Mouse (Mus musculus) neural tube, embryonic 13.5 days (tissue): ENCODE results near the gene Gjc1. TPM values are rescaled to one million over a fixed set of nuclear protein-coding genes. Genes with fewer than 3 reads are reported as not detected.

Experiments used
- ATAC-seq: fragments of 200-750 bp; cut with Nextera tagmentation; 2 replicates; pipeline ENCODE4 v1.8.0; 2017; ENCODE audit warnings: low read depth, mild to moderate bottlenecking, moderate TSS enrichment, moderate library complexity
- H3K27ac ChIP-seq: fragments of 300-500 bp; sonication (generic); replicated peaks from 2 replicates; pipeline ENCODE4 v1.5.1; 2015; ENCODE audit warnings: moderate library complexity, mild to moderate bottlenecking, inconsistent platforms
- H3K27me3 ChIP-seq: fragments of 300-500 bp; sonication (generic); 2 replicates; pipeline ENCODE4 v1.6.1; 2015; ENCODE audit warnings: mild to moderate bottlenecking, inconsistent platforms
- H3K36me3 ChIP-seq: fragments of 300-500 bp; sonication (generic); 2 replicates; pipeline ENCODE4 v1.6.1; 2015; ENCODE audit warnings: mild to moderate bottlenecking, inconsistent platforms
- H3K4me1 ChIP-seq: fragments of 300-500 bp; sonication (generic); replicated peaks from 2 replicates; pipeline ENCODE4 v1.6.1; 2015; ENCODE audit warnings: inconsistent platforms
- H3K4me2 ChIP-seq: fragments of 300-500 bp; sonication (generic); 2 replicates; pipeline ENCODE4 v1.6.1; 2015; ENCODE audit warnings: inconsistent platforms, mild to moderate bottlenecking, moderate library complexity
- H3K4me3 ChIP-seq: fragments of 300-500 bp; sonication (generic); 2 replicates; pipeline ENCODE4 v1.5.1; 2015; ENCODE audit warnings: mild to moderate bottlenecking, inconsistent platforms
- H3K9ac ChIP-seq: fragments of 300-500 bp; sonication (generic); 2 replicates; pipeline ENCODE4 v1.6.1; 2015; ENCODE audit warnings: moderate library complexity, mild to moderate bottlenecking, inconsistent platforms
- H3K9me3 ChIP-seq: fragments of 300-500 bp; sonication (generic); 2 replicates; pipeline ENCODE4 v1.6.1; 2016; ENCODE audit warnings: inconsistent platforms
- WGBS: fragments of 180-500 bp; shearing (Covaris S2); methylation state at CpG from one replicate; pipeline ENCODE4 v1.1.7; 2015; 5-methylcytosine and 5-hydroxymethylcytosine counted together
- polyA plus RNA-seq: library from polyadenylated mRNA; unstranded; fragments of >200 nt; fragmentation: Nextera tagmentation; extraction: Ambion mirVana; gene quantifications from 2 replicates; pipeline ENCODE4 v1.2.1, GENCODE M21; 2015

The Gjc1 gene
- polyA plus RNA-seq: 38.2 and 40.5 TPM in 2 replicates

DNA sequence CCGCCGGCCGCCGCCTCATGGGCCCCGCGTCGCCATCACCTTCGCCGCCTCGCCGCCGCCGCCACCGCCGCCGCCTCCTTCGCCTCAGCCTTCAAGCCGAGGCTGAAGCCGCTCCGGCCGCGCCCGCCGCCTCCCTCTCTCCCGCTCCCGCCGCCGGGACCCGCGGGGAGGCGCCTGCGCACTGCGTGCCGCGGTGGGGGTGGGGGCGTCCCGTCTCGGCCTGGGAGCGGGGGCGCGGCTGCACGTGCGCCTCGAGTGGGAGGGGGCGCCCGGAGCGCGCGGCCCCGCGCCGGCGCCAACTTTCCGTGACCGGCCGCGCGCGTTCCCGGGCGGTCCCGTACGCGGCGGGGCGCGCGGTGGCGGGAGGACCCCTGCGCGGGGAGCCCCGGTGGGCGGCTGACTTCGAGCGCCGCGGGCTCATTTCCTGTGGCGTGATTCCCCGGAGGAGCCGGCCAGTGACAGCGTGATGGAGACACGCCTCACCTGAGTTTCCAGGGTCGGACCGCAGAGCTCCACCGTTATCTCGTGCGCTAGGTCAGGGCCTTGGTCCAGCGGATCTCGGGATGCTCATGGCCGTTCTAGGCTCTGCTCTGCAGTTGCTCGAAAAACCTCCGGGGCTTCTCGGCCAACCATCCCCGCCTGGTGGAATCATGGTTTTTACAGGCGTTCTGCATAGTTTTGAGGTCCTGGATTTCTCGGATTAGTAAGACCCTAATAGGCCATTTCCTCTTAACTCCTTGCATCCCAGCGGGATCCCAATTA lies at the start of gene Gjc1:
Gene Gjc1 (minus strand): TSS at position 680 of the 762 bp plus-strand sequence.
- Histone ChIP-seq H3K4me2 (peak within 1 kb of the TSS; percentile 86), H3K27me3 (peaks cover 12% of the 10 kb centered on the region), H3K4me3 (peak within 1 kb of the TSS; percentile 70), H3K4me1 (peaks cover 36% of the 10 kb centered on the region), H3K27ac (peak within 1 kb of the TSS; percentile 94), H3K9me3 (no peaks in the 10 kb centered on the region), H3K9ac (peak within 1 kb of the TSS; percentile 91), H3K36me3 (no peaks in the 10 kb centered on the region)
- under 1% methylated on average over 53 of the region's 97 CpGs for WGBS
- peak; percentile 90 for ATAC-seq

DNA sequence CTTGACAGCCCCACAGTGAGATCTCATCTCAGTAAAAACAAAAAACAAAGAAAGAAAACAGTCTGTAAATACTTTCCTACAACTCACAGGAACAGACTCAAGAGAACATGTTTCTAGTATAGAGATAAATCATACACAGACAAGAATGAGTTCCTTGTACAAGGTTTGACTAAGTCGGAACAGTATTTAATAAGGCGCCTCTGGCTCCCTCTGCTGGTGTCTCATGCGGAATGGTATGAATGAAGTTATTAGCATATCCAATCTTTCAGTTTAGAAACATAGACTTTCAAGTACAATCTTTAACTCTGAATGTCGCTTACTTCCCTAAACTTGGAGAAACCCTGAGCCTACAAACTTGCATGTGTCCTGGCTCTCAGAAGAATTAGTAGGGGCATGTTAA lies 44.8 kb upstream of the Gjc1 start:
- Histone ChIP-seq H3K4me1 (no peaks in the 10 kb centered on the region), H3K4me2 (no peak overlapping the region), H3K27ac (no peak overlapping the region), H3K27me3 (no peaks in the 10 kb centered on the region), H3K9me3 (no peaks in the 10 kb centered on the region), H3K4me3 (no peak overlapping the region), H3K9ac (no peak overlapping the region), H3K36me3 (peaks cover 91% of the 10 kb centered on the region)
- no peak for ATAC-seq
- 49% methylated on average over 4 of the region's 4 CpGs for WGBS

DNA sequence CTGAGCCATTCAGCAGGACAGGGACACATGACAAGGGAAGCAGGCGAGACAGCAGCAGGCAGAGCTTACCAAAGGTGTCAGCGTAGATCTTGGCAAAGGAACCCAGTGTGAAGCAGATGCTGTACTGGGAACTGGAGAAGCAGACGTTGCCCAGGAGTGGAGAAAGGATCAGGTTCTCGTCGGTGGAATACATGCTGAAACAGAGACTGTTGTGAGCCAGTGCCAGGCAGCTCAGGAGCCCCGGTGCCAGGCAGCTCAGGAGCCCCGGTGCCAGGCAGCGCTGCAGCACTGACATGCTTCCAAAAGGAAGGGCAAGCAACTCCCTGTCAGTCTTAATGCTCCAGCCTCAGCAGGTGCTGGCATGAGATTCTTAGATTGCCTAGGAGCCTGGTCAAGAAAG lies 40.4 kb upstream of the Gjc1 start:
- 86% methylated on average over 8 of the region's 8 CpGs for WGBS
- H3K4me3 ChIP-seq: no peak overlapping the region
- ATAC-seq: no peak
- no peak overlapping the region for H3K27ac ChIP-seq
- H3K27me3 ChIP-seq: no peaks in the 10 kb centered on the region
- H3K4me1 ChIP-seq: no peaks in the 10 kb centered on the region
- H3K36me3 ChIP-seq: peaks cover 92% of the 10 kb centered on the region
- no peaks in the 10 kb centered on the region for H3K9me3 ChIP-seq
- H3K4me2 ChIP-seq: no peak overlapping the region
- H3K9ac ChIP-seq: no peak overlapping the region

DNA sequence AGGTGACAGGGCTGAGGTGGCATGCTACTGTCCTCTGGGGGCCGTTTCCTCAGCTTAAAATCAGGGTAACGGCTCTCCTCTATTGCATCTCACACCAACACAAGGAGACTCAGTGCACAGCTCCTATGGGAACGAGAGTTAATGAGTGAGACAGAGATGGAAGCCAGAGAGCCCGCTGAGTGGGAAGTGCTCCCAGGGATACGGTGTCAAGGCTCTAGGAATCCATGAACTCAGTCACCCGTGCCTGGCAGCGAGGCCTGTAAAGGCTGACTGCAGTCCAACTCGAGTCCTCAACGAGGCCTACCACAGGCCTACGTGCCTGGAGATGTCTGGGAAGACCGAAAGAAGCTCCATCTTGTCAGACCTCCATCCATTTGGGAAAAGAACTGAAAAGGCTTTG lies 39.5 kb upstream of the Gjc1 start:
- Histone ChIP-seq H3K4me1 (no peaks in the 10 kb centered on the region), H3K9ac (no peak overlapping the region), H3K27ac (no peak overlapping the region), H3K9me3 (no peaks in the 10 kb centered on the region), H3K27me3 (no peaks in the 10 kb centered on the region), H3K36me3 (peaks cover 98% of the 10 kb centered on the region), H3K4me3 (no peak overlapping the region), H3K4me2 (no peak overlapping the region)
- ATAC-seq: no peak
- WGBS: 88% methylated on average over 11 of the region's 11 CpGs

DNA sequence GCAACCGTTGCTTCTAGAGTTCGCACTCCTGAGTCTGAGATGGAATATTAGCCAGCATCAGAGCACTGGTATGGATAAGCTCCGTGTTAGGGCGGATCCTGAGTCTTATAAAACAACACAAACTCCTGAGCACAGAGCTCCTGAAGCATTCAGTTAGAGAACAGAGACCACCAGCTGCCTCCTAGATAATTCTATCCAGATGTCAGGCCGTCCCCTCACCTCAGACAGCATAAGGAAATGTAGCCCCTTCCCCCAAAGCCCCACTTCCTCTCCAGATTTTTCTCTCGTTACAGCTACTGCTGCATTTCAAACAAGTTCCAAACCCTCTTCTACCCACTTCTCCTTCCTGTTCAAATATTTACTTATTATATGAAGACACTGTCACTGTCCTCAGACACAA lies 36.4 kb upstream of the Gjc1 start:
- Histone ChIP-seq H3K27ac (no peak overlapping the region), H3K27me3 (no peaks in the 10 kb centered on the region), H3K9me3 (no peaks in the 10 kb centered on the region), H3K36me3 (peaks cover 98% of the 10 kb centered on the region), H3K4me3 (no peak overlapping the region), H3K4me1 (no peaks in the 10 kb centered on the region), H3K4me2 (no peak overlapping the region), H3K9ac (no peak overlapping the region)
- no peak for ATAC-seq
- 85% methylated on average over 6 of the region's 6 CpGs for WGBS

DNA sequence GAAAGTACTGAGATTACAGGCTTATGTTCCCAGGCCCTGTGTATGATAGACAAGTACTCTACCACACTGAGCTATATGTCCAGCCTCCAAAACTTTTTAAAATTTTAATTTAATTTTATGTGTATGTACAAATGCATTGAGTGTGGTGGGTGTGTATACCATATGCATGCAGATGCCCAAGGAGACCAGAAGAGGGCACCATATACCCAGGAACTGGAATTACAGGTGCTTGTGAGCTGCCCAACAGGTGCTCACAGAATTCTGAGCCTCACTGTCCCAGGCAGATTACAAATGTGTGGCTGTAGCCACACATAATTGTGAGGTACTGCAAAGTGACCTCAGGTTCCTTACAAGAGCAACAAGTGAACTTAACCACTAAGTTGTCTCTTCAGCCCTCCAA lies 34.3 kb upstream of the Gjc1 start:
- no peak for ATAC-seq
- Histone ChIP-seq H3K4me2 (no peak overlapping the region), H3K36me3 (peaks cover 98% of the 10 kb centered on the region), H3K27ac (no peak overlapping the region), H3K9me3 (no peaks in the 10 kb centered on the region), H3K27me3 (no peaks in the 10 kb centered on the region), H3K4me1 (no peaks in the 10 kb centered on the region), H3K9ac (no peak overlapping the region), H3K4me3 (no peak overlapping the region)

DNA sequence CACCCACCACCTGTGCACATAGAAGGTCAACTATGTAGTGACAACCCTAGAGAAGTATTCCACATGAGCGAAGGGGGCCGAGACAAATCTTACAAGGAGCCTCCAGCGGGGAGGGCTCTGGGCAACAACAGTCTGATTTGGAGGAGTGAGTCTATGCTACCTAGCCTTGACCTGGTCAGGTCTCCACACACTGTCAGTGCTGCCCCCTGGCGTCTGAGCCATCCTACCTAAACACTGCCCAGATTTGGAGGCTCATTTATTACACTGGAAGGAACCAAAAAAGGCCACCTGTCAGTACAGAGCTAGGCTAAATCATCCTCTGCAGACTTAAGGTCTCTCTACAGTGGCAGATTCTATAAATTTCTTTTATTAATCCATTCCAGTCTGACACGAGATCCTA lies 32.4 kb upstream of the Gjc1 start:
- WGBS: 69% methylated on average over 5 of the region's 5 CpGs
- ATAC-seq: no peak

DNA sequence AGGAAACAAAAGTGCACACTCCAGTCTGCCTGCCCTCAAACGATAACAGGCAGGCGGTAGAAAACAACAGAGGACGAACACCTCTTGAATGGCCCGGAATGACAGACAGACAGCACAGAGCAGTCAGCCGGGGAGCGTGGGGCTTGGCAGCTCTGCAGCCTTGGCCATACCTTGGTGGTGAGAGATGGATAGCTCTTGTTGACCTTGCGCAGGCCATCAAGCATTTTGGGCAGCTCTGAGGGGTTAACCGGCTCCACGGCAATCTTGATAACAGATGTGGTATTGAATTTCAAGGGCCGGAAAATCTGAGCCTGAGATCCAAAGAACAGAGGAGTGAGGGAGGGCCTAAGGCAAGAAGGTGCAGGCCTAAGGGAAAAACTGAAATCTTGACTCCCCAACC lies 26.4 kb upstream of the Gjc1 start:
- no peak overlapping the region for H3K27ac ChIP-seq
- no peaks in the 10 kb centered on the region for H3K27me3 ChIP-seq
- WGBS: 94% methylated on average over 10 of the region's 10 CpGs
- no peak for ATAC-seq
- H3K36me3 ChIP-seq: peaks cover 100% of the 10 kb centered on the region
- H3K4me1 ChIP-seq: no peaks in the 10 kb centered on the region
- no peaks in the 10 kb centered on the region for H3K9me3 ChIP-seq
- no peak overlapping the region for H3K4me3 ChIP-seq
- no peak overlapping the region for H3K9ac ChIP-seq
- H3K4me2 ChIP-seq: no peak overlapping the region

More for the DNA sequence above, 32.4 kb upstream of the Gjc1 start:
- H3K27ac ChIP-seq: no peak overlapping the region
- H3K27me3 ChIP-seq: no peaks in the 10 kb centered on the region
- H3K4me1 ChIP-seq: no peaks in the 10 kb centered on the region
- no peak overlapping the region for H3K4me3 ChIP-seq
- H3K4me2 ChIP-seq: no peak overlapping the region
- H3K9me3 ChIP-seq: no peaks in the 10 kb centered on the region
- H3K36me3 ChIP-seq: peaks cover 98% of the 10 kb centered on the region
- H3K9ac ChIP-seq: no peak overlapping the region

DNA sequence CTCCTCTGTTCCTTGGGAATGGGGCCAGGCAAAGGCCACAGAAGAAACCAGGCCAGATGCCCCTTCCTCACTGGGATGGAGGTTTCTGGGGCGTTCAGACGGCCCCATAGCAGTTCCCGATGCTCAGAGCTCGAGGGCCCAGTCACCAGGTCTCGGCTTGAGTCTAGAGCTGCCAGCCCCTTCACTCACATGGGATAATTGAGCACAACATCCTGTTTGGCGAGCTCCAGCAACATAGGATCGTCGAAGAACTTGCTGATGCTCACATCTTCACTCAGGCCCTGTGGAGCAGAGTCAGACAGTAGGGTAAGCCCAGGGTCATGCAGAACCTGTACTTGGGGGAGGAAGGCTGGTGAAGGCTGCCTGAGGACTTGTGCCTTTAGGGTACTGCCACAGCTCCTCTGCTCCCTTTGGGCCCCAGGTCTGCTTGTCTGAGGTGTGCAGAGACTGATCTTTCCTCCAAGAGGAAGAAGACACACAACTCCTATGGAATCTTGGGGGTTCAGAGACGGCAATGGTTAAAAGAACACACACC lies 19.2 kb upstream of the Gjc1 start:
- Histone ChIP-seq H3K27me3 (no peaks in the 10 kb centered on the region), H3K4me2 (no peak overlapping the region), H3K4me3 (no peak overlapping the region), H3K9ac (no peak overlapping the region), H3K9me3 (no peaks in the 10 kb centered on the region), H3K36me3 (peaks cover 76% of the 10 kb centered on the region), H3K4me1 (0 out of 2 replicates have a peak, but pooled peaks cover 4% of the 10 kb centered on the region), H3K27ac (0 out of 2 replicates have a peak overlapping the region, but pooled peaks have one; percentile 23)
- 88% methylated on average over 9 of the region's 9 CpGs for WGBS
- no peak for ATAC-seq

DNA sequence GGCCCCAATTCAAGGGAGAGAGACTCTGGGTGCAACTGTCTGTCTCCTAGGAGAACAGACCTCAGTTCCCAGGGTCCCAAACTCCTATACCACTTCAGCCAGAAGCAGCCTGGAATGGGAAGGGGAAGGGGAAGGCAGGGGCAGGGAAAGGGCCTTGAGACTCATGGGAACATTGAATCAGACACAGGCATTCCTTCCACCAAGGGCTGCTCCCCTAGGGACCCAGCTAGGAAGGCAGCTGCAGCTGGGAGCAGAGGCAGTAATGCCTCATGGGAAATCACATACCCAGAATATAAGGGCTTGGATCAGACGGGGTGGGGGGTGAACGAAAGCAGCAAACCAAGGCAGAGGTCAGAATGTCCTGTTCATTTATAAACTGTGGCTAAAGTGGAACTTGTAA lies 18.6 kb upstream of the Gjc1 start:
- whole genome bisulfite sequencing: 89% methylated on average over 2 of the region's 2 CpGs
- H3K9ac ChIP-seq: no peak overlapping the region
- ATAC-seq: no peak
- no peaks in the 10 kb centered on the region for H3K27me3 ChIP-seq
- H3K4me1 ChIP-seq: 0 out of 2 replicates have a peak, but pooled peaks cover 4% of the 10 kb centered on the region
- H3K9me3 ChIP-seq: no peaks in the 10 kb centered on the region
- H3K27ac ChIP-seq: no peak overlapping the region
- H3K36me3 ChIP-seq: peaks cover 70% of the 10 kb centered on the region
- H3K4me2 ChIP-seq: no peak overlapping the region
- no peak overlapping the region for H3K4me3 ChIP-seq

DNA sequence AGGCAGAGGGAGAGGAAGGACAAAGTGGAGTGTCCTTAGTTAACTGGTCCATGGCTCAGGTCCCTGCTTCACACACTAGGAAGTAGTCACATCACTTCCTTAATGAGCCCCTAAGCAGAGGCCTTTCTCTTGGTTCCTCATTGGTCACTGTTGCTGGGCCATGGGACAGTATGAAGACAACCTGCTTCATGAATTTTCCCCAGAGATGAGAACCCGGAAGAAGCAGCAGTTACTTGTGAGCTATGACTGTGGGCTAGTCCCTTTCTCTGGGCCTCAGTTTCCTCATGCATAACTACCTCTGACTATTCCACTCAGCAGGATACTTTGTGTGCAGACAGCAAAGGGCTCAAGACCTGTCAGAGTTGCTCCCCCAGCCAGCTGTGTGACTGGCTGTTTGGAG lies 17.9 kb upstream of the Gjc1 start:
- no peak for ATAC-seq
- no peak overlapping the region for H3K27ac ChIP-seq
- peaks cover 63% of the 10 kb centered on the region for H3K36me3 ChIP-seq
- H3K4me2 ChIP-seq: no peak overlapping the region
- WGBS: 86% methylated on average over 1 of the region's 1 CpGs
- no peak overlapping the region for H3K4me3 ChIP-seq
- 0 out of 2 replicates have a peak, but pooled peaks cover 4% of the 10 kb centered on the region for H3K4me1 ChIP-seq
- no peaks in the 10 kb centered on the region for H3K9me3 ChIP-seq
- no peak overlapping the region for H3K9ac ChIP-seq
- no peaks in the 10 kb centered on the region for H3K27me3 ChIP-seq

DNA sequence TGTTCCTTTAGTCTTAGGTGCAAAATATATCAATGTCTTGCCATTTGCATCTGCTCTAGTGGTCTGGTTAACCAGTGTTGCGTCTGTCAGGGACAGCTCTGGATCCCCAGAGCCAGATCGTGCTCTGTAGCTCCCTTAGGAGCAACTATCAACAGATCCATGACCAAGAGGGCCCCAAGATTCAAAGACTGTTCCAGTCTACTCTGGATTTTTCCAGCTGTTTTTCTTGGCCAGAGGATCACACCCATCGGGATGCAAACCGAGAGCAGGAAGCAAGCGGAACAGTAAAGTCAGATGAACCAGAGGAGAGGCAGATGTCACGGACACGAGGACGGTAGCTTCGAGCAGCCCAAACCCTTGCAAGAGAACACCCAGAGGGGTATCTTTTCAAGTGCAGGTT lies 16.6 kb upstream of the Gjc1 start:
- no peak overlapping the region for H3K4me2 ChIP-seq
- no peak overlapping the region for H3K9ac ChIP-seq
- peaks cover 51% of the 10 kb centered on the region for H3K36me3 ChIP-seq
- H3K4me1 ChIP-seq: 0 out of 2 replicates have a peak, but pooled peaks cover 4% of the 10 kb centered on the region
- H3K4me3 ChIP-seq: no peak overlapping the region
- H3K9me3 ChIP-seq: no peaks in the 10 kb centered on the region
- no peak overlapping the region for H3K27ac ChIP-seq
- no peaks in the 10 kb centered on the region for H3K27me3 ChIP-seq
- ATAC-seq: no peak
- WGBS: 84% methylated on average over 9 of the region's 9 CpGs

DNA sequence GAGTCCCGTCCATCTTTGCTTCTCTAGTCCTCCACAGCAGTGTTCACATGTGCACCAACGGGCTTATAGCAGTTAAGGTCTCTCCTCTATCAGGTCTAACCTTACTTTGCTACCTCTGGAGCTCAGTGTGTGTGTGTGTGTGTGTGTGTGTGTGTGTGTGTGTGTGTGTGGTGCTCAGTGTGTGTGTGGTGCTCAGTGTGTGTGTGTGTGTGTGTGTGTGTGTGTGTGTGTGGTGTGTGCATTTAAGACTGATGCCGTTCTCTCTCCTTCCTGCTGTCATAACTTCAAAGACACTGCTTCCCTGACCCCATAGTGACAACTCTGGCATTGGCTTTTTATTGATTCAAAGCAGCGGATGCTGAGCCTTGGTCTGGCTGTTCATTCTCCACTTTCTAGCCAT lies 16.0 kb upstream of the Gjc1 start, which contains the start of gene Higd1b:
Gene Higd1b (plus strand): TSS at position 301 of the 400 bp plus-strand sequence.
- Histone ChIP-seq H3K27me3 (no peaks in the 10 kb centered on the region), H3K9me3 (no peaks in the 10 kb centered on the region), H3K4me3 (no peak within 1 kb of the TSS), H3K4me1 (0 out of 2 replicates have a peak, but pooled peaks cover 4% of the 10 kb centered on the region), H3K4me2 (no peak within 1 kb of the TSS), H3K36me3 (peaks cover 45% of the 10 kb centered on the region), H3K27ac (no peak within 1 kb of the TSS), H3K9ac (no peak within 1 kb of the TSS)
- WGBS: 76% methylated on average over 4 of the region's 4 CpGs
- ATAC-seq: no peak
